Mouse (Mus musculus) lung, embryonic 16.5 days (tissue): ENCODE measurements at regions not wholly inside any gene's neighbourhood (a gene's known extent, or its start where the extent isn't known, plus 50 kb on each side); places are given as distances from the start of the nearest gene placed in this dataset.

ENCODE experiments used
- ATAC-seq: fragments of 200-750 bp; cut with Nextera tagmentation; 2 replicates; pipeline ENCODE4 v1.8.0; 2017; ENCODE audit warnings: low read depth, mild to moderate bottlenecking, moderate library complexity
- H3K27ac ChIP-seq: fragments of 300-500 bp; sonication (generic); 2 replicates; pipeline ENCODE4 v1.5.1; 2014; ENCODE audit warnings: mild to moderate bottlenecking, control low read depth, low read length
- H3K27me3 ChIP-seq: fragments of 300-500 bp; sonication (generic); 2 replicates; pipeline ENCODE4 v1.6.1; 2014; ENCODE audit warnings: low read depth, low read length, mixed read lengths; ENCODE audit not compliant: control insufficient read depth, insufficient read depth
- H3K36me3 ChIP-seq: fragments of 300-500 bp; sonication (generic); 2 replicates; pipeline ENCODE4 v1.6.1; 2014; ENCODE audit warnings: low read length; ENCODE audit not compliant: control insufficient read depth, insufficient read depth
- H3K4me1 ChIP-seq: fragments of 300-500 bp; sonication (generic); replicated peaks from 2 replicates; pipeline ENCODE4 v1.6.1; 2014; ENCODE audit warnings: low read length, mixed read lengths; ENCODE audit not compliant: control insufficient read depth, insufficient read depth
- H3K4me2 ChIP-seq: fragments of 300-500 bp; sonication (generic); 2 replicates; pipeline ENCODE4 v1.6.1; 2014; ENCODE audit warnings: low read depth, low read length, control low read depth
- H3K4me3 ChIP-seq: fragments of 300-500 bp; sonication (generic); 2 replicates; pipeline ENCODE4 v1.5.1; 2014; ENCODE audit warnings: mild to moderate bottlenecking, low read length, control low read depth
- H3K9ac ChIP-seq: fragments of 300-500 bp; sonication (generic); 2 replicates; pipeline ENCODE4 v1.6.1; 2014; ENCODE audit warnings: low read length, control low read depth
- H3K9me3 ChIP-seq: fragments of 300-500 bp; sonication (generic); 2 replicates; pipeline ENCODE4 v1.6.1; 2016; ENCODE audit warnings: low read length; ENCODE audit not compliant: control insufficient read depth
- WGBS: fragments of 180-500 bp; shearing (Covaris S2); extraction: QIAGEN DNeasy Blood & Tissue Kit; methylation state at CpG from one replicate; pipeline ENCODE4 v1.1.7; 2014; 5-methylcytosine and 5-hydroxymethylcytosine counted together

DNA sequence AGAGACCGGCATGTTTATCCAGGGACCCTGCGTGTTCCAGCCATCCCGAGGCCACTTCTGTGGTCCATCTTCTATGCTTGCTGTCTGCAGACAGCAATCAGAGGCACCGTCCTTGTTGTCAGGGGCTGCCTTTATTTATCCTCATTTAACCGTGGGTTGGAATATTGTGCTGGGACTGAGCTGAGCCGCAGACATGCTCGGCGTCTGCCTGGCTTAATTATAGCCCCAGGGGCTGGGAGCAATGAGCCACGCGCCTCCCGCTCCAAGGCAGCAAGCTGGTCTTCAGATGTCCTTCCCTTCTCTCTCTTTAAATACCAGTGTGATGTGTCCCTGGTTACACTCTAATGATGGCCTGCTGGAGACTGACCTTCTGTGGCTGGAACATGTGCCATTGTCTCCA is 58.2 kb upstream of the Dlk1 start:
- H3K27ac ChIP-seq: no peak overlapping the region
- ATAC-seq: no peak
- no peaks in the 10 kb centered on the region for H3K27me3 ChIP-seq
- H3K36me3 ChIP-seq: no peaks in the 10 kb centered on the region
- no peak overlapping the region for H3K4me2 ChIP-seq
- no peak overlapping the region for H3K9ac ChIP-seq
- H3K4me3 ChIP-seq: no peak overlapping the region
- 76% methylated on average over 11 of the region's 11 CpGs for WGBS
- no peaks in the 10 kb centered on the region for H3K9me3 ChIP-seq
- H3K4me1 ChIP-seq: peaks cover 12% of the 10 kb centered on the region

DNA sequence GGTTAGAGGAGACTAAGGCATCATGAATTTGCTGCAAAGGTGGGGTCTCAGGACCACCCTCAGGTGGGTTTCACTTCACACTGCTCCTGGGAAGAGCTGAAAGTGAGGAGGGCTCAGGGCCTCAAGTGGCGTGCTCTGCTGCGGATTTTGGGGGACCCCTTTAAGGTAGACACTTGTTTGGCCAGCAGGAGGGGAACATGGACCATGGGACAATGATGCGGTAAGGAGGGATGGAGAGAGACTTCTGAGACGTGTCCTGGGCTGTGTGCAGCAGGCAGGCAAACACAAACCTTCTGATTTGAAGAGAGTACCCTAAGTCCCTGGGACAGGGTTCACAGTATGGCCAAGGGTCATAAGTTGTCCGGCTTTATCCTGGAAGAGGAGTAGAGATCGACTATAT is 56.0 kb upstream of the Dlk1 start:
- no peaks in the 10 kb centered on the region for H3K36me3 ChIP-seq
- 73% methylated on average over 6 of the region's 6 CpGs for WGBS
- H3K9ac ChIP-seq: no peak overlapping the region
- no peaks in the 10 kb centered on the region for H3K9me3 ChIP-seq
- H3K4me3 ChIP-seq: no peak overlapping the region
- peaks cover 32% of the 10 kb centered on the region for H3K4me1 ChIP-seq
- no peaks in the 10 kb centered on the region for H3K27me3 ChIP-seq
- no peak for ATAC-seq
- no peak overlapping the region for H3K4me2 ChIP-seq
- no peak overlapping the region for H3K27ac ChIP-seq

DNA sequence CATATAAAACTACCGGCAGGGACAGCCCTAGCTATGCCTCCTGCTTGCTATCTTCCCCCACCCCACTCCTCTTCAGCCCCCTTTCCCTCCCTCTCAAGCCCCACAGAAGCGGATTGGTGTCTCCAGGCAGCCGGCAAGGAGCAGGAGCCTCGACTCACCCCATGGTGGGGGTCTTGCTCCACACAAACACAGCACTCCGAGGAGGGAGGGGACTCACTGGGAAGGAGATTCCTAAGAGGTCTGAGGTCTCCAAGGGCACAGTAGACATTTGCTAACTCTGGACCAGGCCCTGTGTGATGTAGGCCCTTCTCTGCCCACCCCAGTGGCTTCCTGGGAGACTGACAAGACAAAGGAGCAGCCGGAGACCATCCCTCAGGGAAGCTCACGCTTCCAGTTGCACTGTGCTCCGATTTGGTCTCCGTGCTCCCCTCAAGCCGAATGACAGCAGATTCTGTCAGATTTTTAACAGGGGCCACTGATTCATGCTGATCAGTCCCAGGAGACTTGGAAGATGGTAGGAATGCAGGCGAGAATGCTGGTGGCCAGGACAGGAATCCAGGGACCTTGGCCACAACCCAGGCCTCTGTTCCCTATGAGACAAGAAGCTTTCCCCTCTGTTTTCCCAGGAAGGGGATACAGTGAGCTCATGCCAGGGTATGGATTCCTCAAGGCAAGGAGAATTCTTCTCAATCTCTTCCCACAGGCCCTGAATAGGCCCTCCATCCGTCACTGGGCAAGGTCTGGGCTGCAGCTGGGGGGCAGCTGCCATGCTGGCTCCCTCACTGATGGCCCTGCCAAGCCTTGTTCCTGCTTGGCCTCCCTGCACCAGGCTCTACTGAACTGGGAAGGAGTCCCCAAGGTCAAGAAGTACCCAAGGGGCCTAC is 55.2 kb upstream of the Dlk1 start:
- Histone ChIP-seq H3K27ac (no peak overlapping the region), H3K36me3 (no peaks in the 10 kb centered on the region), H3K9me3 (no peaks in the 10 kb centered on the region), H3K4me3 (no peak overlapping the region), H3K4me2 (no peak overlapping the region), H3K27me3 (no peaks in the 10 kb centered on the region), H3K9ac (no peak overlapping the region), H3K4me1 (peaks cover 40% of the 10 kb centered on the region)
- 42% methylated on average over 12 of the region's 12 CpGs for WGBS
- no peak for ATAC-seq

DNA sequence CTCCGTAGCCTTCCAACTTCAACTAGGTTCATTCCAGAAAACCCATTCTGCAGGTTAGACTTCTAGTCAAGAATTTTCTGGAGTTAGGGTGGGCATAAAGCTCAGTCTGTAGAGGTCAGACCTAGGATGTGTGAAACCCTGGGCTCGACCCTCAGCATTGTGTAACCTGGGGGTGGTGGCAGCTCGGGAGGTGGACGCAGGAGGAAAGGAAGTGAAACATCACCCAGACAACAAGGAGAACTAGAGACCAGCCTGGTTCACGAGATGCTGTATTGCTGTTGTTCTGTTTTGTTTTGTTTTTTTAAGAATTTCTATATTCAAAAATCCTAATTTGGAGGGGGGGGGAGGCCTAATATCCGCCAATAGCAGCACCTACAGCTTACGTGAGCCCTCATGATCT is 54.1 kb upstream of the Dlk1 start:
- Histone ChIP-seq H3K4me3 (no peak overlapping the region), H3K27me3 (no peaks in the 10 kb centered on the region), H3K4me1 (peaks cover 46% of the 10 kb centered on the region), H3K9me3 (no peaks in the 10 kb centered on the region), H3K27ac (no peak overlapping the region), H3K9ac (no peak overlapping the region), H3K4me2 (no peak overlapping the region), H3K36me3 (no peaks in the 10 kb centered on the region)
- no peak for ATAC-seq
- WGBS: 68% methylated on average over 7 of the region's 7 CpGs

DNA sequence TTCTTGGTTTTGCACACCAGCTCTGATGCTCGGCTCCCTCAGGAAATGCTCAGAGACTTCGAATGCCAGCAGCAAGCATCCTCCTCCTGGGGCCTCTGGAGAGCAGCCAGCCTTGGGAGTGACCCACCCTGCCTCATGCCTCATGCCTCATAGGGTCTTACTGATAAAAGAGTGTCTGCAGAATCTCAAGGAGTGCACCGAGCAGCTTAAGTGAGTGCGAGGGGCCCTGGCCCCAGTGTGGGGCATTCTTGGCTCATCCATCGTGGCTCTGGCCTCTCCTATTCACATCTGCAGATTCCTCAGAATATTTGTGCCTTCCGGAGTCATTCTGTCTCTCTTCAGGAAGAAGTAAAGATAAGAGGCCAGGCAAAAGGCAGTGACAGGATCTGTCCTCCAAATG is 53.7 kb upstream of the Dlk1 start:
- Histone ChIP-seq H3K4me1 (peaks cover 44% of the 10 kb centered on the region), H3K9me3 (no peaks in the 10 kb centered on the region), H3K27me3 (no peaks in the 10 kb centered on the region), H3K36me3 (no peaks in the 10 kb centered on the region), H3K4me2 (peak overlapping the region; percentile 41; the same call in 1 of the 2 replicates), H3K4me3 (no peak overlapping the region), H3K27ac (peak overlapping the region; percentile 60), H3K9ac (peak overlapping the region; percentile 8; the same call in 1 of the 2 replicates)
- peak; percentile 11; the same call in 1 of the 2 replicates for ATAC-seq
- 4% methylated on average over 6 of the region's 6 CpGs for WGBS

DNA sequence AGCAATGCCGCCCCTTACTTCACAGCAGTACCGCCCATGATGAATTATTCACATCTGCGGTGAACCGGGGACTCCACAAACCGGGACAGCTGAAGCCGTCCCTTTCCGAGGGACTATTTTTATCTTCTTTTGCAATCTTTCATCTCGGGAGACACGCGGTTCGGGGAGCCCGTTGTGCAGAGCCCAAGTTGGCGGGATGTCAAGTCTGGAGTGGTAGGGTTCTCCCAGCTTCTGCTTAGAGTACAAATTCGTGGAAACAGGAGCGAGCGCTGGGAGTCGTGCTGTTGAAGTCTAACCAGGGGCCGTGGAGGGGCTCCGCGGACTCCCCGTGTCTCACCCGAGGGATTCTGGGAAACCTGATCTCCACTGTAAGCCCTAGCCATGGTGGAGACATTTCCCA is 53.0 kb upstream of the Dlk1 start:
- H3K4me3 ChIP-seq: no peak overlapping the region
- H3K36me3 ChIP-seq: no peaks in the 10 kb centered on the region
- peak overlapping the region; percentile 41 for H3K4me2 ChIP-seq
- no peak; the same call in 1 of the 2 replicates for ATAC-seq
- 8% methylated on average over 22 of the region's 22 CpGs for WGBS
- H3K27me3 ChIP-seq: no peaks in the 10 kb centered on the region
- H3K27ac ChIP-seq: peak overlapping the region; percentile 60
- H3K4me1 ChIP-seq: peaks cover 44% of the 10 kb centered on the region
- H3K9ac ChIP-seq: peak overlapping the region; percentile 44; the same call in 1 of the 2 replicates
- no peaks in the 10 kb centered on the region for H3K9me3 ChIP-seq

DNA sequence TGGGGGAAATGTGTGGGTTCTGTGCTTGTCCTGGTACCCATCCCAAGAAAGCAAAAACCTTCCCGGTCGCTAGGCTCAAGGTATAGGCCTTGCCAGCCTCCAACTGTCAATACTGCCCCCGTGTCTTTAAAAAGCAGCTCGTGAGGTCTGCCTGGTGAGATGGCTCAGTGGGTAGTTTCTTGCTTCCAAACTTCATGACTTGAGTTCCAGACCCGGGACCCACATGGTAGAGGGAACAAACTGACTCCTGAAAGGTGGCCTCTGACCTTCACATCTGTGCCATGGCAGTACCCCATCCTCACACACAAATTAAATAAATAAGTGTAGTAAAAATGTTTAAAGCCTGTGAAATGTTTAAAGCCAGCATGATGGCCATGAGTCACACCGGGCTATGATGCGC is 52.6 kb upstream of the Dlk1 start:
- peak overlapping the region; percentile 41 for H3K4me2 ChIP-seq
- peaks cover 44% of the 10 kb centered on the region for H3K4me1 ChIP-seq
- WGBS: 69% methylated on average over 7 of the region's 7 CpGs
- peak overlapping the region; percentile 60; the same call in 1 of the 2 replicates for H3K27ac ChIP-seq
- ATAC-seq: no peak
- no peaks in the 10 kb centered on the region for H3K36me3 ChIP-seq
- H3K27me3 ChIP-seq: no peaks in the 10 kb centered on the region
- no peaks in the 10 kb centered on the region for H3K9me3 ChIP-seq
- no peak overlapping the region for H3K9ac ChIP-seq
- H3K4me3 ChIP-seq: no peak overlapping the region

DNA sequence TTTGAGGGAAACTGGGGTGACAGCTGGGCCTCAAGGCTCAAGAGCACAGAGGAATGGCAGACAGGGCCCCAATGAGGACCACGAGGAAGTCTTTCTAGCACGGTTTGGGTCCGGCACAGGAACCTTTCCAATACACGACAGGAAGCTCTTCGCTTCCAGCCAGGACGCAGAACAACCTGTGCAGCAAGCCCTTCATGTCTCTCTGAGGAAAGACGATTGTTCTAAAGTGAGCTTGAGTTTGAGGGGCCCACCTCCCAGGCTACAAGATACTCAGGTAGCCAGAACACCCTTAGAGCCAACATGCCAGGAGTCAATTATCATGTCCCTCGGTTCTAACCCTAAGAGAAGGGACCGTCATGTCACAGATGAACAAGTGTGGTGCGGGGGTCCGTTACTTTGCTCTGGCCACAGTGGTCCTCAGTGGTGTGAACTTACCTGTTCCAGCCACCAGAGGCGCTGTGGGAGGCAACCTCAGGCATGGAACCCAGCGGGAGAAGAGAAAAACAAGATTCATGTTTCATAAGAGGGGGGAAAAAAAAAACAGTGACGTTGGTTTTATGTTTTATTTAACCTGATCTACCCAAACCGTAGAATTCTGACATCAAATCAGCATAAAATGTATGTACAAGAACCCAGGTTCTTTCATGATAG is 51.6 kb upstream of the Dlk1 start:
- no peak overlapping the region for H3K9ac ChIP-seq

DNA sequence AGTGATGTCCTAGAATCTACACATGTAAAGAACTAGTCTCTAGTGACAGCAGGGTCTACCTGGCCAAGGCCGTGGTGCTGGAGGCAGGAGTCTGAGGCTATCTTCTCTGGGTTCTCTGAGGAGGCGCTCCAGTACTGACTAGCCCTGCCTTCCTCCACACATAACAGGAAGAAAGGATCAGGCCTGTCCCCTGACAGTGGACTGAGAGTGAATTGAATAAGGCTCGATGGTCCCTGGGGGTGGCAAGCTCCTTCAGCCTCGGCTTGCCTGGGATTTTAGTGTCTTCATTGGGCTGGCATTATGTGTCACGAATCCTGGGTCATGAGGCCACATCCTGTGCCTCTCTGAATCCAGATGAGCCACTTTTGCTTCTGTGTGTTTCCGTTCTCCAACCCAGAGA is 50.9 kb upstream of the Dlk1 start:
- no peaks in the 10 kb centered on the region for H3K9me3 ChIP-seq
- H3K9ac ChIP-seq: peak overlapping the region; percentile 0; the same call in 1 of the 2 replicates
- 53% methylated on average over 6 of the region's 6 CpGs for WGBS
- no peak for ATAC-seq
- H3K36me3 ChIP-seq: no peaks in the 10 kb centered on the region
- H3K4me3 ChIP-seq: no peak overlapping the region
- H3K4me1 ChIP-seq: peaks cover 44% of the 10 kb centered on the region
- no peak overlapping the region for H3K4me2 ChIP-seq
- no peaks in the 10 kb centered on the region for H3K27me3 ChIP-seq
- H3K27ac ChIP-seq: peak overlapping the region; percentile 84

More for the DNA sequence above, 51.6 kb upstream of the Dlk1 start:
- no peak for ATAC-seq
- H3K9me3 ChIP-seq: no peaks in the 10 kb centered on the region
- H3K27ac ChIP-seq: peak overlapping the region; percentile 55
- H3K4me1 ChIP-seq: peaks cover 44% of the 10 kb centered on the region
- WGBS: 39% methylated on average over 15 of the region's 15 CpGs
- no peaks in the 10 kb centered on the region for H3K36me3 ChIP-seq
- H3K27me3 ChIP-seq: no peaks in the 10 kb centered on the region
- no peak overlapping the region for H3K4me3 ChIP-seq
- no peak overlapping the region for H3K4me2 ChIP-seq
